Mouse (Mus musculus) left cerebral cortex, adult 2 months (tissue): ENCODE results near the gene Gli3. TPM values are rescaled to one million over a fixed set of nuclear protein-coding genes. Genes with fewer than 3 reads are reported as not detected.

Experiments
- DNase-seq, 2 experiments: peaks; one replicate each; pipeline ENCODE4 v3.0.0; 2021 to 2022; ENCODE audit warnings: low spot score in 2 of 2, mixed read lengths in 1 of 2; ENCODE audit errors: extremely low spot score in 1 of 2
- H3K27ac ChIP-seq: fragments of 200-600 bp; 2 replicates; pipeline ENCODE4 v1.8.1; 2022
- H3K4me3 ChIP-seq: fragments of 200-600 bp; 2 replicates; pipeline ENCODE4 v1.8.1; 2022
- CTCF ChIP-seq: fragments of 200-600 bp; IDR thresholded peaks from 2 replicates; pipeline ENCODE4 v1.8.1; 2022; ENCODE audit warnings: antibody characterized with exemption, mild to moderate bottlenecking, moderate library complexity
- intact Hi-C: fragments of 180-260 bp; cut with DNase I; formaldehyde crosslinking; loops from one replicate; pipeline ENCODE4 v1.15.1; 2025
- total RNA-seq, 2 experiments: library from RNA; stranded (reverse); gene quantifications; 2 replicates each; pipeline ENCODE4 v1.2.3; 2021

The Gli3 gene
- total RNA-seq, 2 experiments from 2014 or later, result 9.9 to 10.0 TPM

- Histone ChIP-seq H3K27ac (no peak overlapping the region), H3K4me3 (no peak overlapping the region)
- intact Hi-C loops, result no loop called here
- TF ChIP-seq CTCF, result no peak
- DNase-seq, result no peak
Measured at GRCm38 (mm10) chr13:15677106-15677760, 214.2 kb downstream of the Gli3 start.

DNA sequence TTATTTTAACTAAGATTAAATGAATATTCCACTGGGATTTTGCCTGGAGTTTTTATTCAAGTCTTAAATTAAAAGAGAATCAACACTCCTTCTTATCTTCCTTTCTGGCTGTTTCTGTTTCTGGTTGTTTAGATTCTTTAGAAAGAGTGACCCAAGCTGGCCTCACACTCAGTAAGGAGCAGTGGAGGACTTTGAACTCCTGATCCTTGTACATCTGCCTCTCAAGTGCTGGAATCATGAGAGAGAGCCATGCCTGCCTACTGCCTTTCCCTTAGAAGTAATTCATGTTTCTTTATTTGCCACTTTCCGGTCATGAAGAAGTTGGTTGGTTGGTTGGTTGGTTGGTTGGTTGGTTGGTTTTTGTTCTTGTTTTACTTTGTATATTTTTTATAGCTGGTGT lies 218.5 kb downstream of the Gli3 start:
- TF ChIP-seq CTCF, result no peak
- intact Hi-C loops, result no loop called here
- no peak for DNase-seq
- Histone ChIP-seq H3K4me3 (no peak overlapping the region), H3K27ac (no peak overlapping the region)

DNA sequence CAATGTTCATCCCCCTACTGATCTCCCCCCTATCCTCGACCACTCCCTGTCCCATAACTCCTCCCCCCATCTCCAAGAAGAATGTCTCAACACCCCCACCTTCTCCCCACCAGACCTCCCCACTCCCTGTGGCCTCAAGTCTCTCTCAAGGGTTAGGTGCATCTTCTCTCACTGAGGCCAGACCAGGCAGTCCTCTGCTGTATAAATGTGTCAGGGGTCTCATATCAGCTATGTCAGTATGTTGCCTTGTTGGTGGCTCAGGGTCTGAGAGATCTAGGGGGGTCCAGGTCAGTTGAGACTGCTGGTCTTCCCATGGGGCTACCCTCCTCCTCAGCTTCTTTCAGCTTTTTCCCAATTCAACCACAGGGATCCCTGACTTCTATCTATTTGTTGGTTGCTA lies 220.0 kb downstream of the Gli3 start:
- no peak for TF ChIP-seq CTCF
- intact Hi-C loops, result no loop called here
- DNase-seq, result no peak
- no peak overlapping the region for H3K4me3 ChIP-seq
- no peak overlapping the region for H3K27ac ChIP-seq

DNA sequence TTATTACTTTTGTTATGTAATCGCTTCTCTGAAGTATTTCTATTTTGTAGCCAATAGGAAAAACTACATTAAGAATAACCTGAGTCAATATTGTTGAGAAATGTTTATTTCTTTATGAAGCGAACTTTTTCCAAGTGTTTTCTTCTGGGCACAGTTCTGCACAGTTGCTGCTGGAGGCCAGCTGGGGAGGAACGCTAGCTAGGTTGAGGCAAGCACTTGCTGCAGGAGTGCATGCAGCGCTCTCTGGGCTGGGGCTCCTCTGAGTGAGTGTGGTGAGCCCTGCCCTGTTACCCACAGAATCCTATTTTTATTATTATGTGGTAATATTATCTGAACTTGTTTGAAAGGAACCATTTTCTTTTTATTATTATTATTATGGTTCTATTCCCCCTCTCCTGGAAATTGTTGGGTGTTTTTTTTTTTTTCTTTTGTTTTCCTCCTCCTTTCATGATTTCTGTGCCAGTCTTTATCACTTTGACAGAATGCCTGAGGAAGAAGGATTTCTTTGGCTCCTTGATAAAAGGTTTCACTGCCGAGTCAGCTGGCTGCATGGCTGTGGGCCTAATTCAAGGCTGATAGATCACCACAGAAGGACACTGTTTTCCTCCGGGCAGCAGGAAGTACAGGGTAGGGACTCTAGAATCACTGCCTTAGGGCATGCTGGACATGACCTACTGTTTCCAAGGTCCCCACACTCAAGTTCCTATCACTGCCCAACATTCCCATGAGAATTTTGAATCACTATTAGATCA lies 225.2 kb downstream of the Gli3 start:
- no peak overlapping the region for H3K27ac ChIP-seq
- no peak overlapping the region for H3K4me3 ChIP-seq
- intact Hi-C loops, result no loop called here
- TF ChIP-seq CTCF, result no peak
- no peak for DNase-seq

DNA sequence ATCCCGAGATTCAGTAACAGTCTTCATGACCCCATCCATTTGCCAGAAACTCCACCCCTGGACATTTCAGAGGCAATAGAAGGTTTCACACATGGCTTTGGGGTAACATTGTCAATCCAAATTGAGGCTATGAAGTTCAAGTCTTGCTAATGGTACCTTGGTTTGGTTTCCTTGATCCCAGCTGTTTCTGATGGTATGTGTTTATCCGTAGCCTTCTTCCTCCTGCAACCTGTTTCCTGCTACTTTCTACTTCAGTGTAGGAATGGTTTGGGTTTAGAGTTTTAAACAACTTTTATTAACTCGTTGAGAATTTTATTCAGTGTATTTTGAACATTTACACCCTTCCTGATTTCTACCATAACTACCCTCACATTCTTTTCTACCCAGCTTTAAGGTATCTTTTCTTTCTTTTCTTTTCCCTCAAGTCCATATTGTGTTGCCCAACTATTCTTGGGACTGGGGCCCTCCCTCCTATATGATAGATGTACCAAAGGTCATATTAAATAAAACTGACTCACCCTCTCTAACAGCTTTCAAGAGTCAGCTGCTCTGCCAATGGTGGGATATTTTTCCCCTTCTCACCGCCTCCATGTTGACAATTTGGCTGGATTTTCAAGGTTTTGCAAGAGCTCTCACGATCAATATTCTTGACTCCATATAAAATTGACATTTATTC lies 225.9 kb downstream of the Gli3 start:
- intact Hi-C loops, result no loop called here
- DNase-seq, result no peak
- Histone ChIP-seq H3K27ac (no peak overlapping the region), H3K4me3 (no peak overlapping the region)
- TF ChIP-seq CTCF, result no peak

DNA sequence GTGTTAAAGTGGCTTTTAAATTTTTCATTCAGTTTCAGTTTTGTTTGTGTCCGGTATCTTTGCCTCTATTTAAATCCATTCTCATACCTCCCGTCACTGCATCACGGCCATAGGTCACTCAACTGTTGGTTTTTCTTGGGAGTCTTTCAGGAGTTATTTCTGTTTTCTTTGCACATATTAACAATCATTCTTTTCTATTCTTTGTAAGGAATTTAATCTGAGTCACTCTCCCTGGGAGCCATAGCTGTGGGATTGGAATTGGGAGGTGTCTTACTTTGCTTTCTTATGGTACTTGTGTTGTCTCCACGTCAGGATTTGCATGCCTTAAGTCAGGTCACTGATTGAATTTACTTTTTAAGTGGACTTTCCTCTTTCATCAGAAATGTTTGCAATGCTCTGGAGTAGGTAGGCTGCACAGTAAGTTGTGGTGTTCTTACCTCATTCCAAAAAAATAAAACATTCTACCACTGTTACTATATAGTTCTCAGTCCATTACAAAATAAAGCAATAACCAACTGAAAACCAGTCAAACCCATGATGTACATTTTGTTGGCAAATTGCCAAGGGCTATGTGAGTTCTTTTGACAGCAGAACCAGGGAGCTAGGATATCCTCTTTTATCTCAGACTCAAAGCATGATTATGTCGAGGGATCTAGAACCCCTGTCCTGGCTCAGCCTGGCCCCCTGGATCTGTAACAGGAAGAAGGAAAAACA lies 228.9 kb downstream of the Gli3 start:
- intact Hi-C loops, result no loop called here
- no peak overlapping the region for H3K27ac ChIP-seq

GRCm38 (mm10) chr13:15692465-15692809 lies 229.4 kb downstream of the Gli3 start:
- no peak for DNase-seq

More for the DNA sequence above, 228.9 kb downstream of the Gli3 start:
- no peak for TF ChIP-seq CTCF
- H3K4me3 ChIP-seq, result no peak overlapping the region
- no peak for DNase-seq

GRCm38 (mm10) chr13:15698284-15698683 lies 235.2 kb downstream of the Gli3 start:
- no peak for TF ChIP-seq CTCF
- intact Hi-C loops, result no loop called here
- DNase-seq, result no peak
- Histone ChIP-seq H3K4me3 (no peak overlapping the region), H3K27ac (no peak overlapping the region)

More at GRCm38 (mm10) chr13:15692465-15692809, 229.4 kb downstream of the Gli3 start:
- Histone ChIP-seq H3K4me3 (no peak overlapping the region), H3K27ac (no peak overlapping the region)
- TF ChIP-seq CTCF, result no peak
- intact Hi-C loops, result no loop called here

DNA sequence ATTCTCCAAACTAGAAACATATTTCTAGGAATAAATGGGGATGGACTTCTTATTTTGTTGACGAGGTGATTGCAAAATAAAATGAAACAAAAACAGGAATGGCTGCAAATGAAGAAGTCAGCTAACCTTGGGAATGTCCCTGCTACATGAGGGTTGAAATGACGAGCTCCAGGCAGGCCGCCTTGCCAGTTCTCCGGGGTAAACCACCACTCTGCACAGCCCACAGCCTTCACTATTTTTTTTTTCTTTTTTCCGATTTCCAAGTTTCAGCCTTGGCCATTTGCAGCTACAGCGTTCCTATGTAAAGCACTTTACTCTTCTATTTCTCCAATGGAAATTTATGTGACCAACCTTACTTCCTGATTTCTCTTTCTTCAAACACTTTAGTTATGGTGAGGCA lies 236.1 kb downstream of the Gli3 start:
- DNase-seq, result no peak
- no peak for TF ChIP-seq CTCF
- H3K4me3 ChIP-seq, result no peak overlapping the region
- H3K27ac ChIP-seq, result no peak overlapping the region
- intact Hi-C loops, result no loop called here

DNA sequence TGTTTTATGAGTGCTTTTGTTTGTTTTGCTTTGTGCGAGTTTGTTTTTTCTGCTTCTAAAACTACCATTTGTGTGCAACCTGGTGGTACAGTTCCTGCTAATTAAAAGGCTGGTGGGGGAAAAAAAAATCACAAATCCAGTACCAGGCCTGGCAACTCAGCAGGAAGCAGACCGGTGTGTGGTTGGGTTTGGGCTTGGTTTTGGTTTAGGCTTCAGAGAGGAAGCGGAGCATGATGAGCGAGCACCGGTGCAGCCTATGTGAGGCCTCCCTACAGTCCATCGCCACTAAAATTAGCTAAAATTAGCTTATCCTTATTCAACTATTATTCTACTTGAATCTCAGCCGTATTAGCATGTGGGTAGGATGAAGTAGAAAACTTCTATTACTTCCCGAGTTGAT lies 241.6 kb downstream of the Gli3 start:
- no peak for TF ChIP-seq CTCF
- intact Hi-C loops, result no loop called here

DNA sequence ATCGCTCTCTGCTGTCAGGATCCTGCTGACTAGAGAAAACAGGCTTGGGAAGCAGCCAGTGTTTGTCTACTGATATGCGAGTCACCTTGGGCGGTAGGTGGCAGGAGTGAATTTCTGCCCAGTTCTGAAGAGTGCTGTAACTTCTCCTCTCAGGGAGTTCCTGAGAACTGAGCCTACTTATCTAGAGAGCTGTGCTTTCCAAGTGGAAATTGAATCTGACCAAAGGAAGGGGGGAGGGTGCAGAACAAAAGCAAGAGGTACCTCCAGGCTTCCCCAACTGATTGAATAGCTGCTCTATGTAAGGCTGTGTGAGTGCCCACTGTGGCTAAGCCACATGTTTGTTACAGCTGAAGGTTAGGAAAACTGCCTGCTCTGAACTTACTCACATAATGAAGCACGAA lies 244.4 kb downstream of the Gli3 start:
- Histone ChIP-seq H3K4me3 (no peak overlapping the region), H3K27ac (no peak overlapping the region)
- DNase-seq, result no peak
- intact Hi-C loops, result no loop called here
- no peak for TF ChIP-seq CTCF

More for the DNA sequence above, 241.6 kb downstream of the Gli3 start:
- DNase-seq, result no peak
- no peak overlapping the region for H3K4me3 ChIP-seq
- no peak overlapping the region for H3K27ac ChIP-seq

GRCm38 (mm10) chr13:15713486-15713885 lies 250.5 kb downstream of the Gli3 start:
- no peak for DNase-seq
- intact Hi-C loops, result no loop called here
- H3K27ac ChIP-seq, result no peak overlapping the region
- no peak overlapping the region for H3K4me3 ChIP-seq
- no peak for TF ChIP-seq CTCF
